Mouse (Mus musculus) CH12.LX (cell line): ENCODE measurements around the gene Dusp22. TPM values are rescaled to one million over a fixed set of nuclear protein-coding genes. Genes with fewer than 3 reads are reported as not detected.

Source experiments
- DNase-seq: peaks from one replicate; pipeline ENCODE4 v3.0.0-alpha.2; 2013; ENCODE audit errors: extremely low read depth
- H3K27ac ChIP-seq: 2 replicates; pipeline ENCODE4 v1.5.1; 2012; ENCODE audit warnings: low read depth, mild to moderate bottlenecking, control low read depth, moderate library complexity; ENCODE audit not compliant: insufficient read depth
- H3K27me3 ChIP-seq: replicated peaks from 2 replicates; pipeline ENCODE3; 2012; ENCODE audit warnings: inconsistent platforms
- H3K36me3 ChIP-seq, 2 experiments: replicated peaks in 1 of 2; 2 replicates each; pipeline versions ENCODE3 to v1.6.1; 2012; ENCODE audit warnings: inconsistent platforms in 1 of 2, low read length in 1 of 2, mild to moderate bottlenecking in 1 of 2, mixed read lengths in 1 of 2, moderate library complexity in 1 of 2; ENCODE audit not compliant: control insufficient read depth in 1 of 2, insufficient read depth in 1 of 2
- H3K4me1 ChIP-seq, 2 experiments: 2 replicates each; pipeline ENCODE4 v1.6.1; 2012; ENCODE audit warnings: inconsistent platforms in 1 of 2, moderate library complexity in 1 of 2; ENCODE audit not compliant: insufficient read depth in 2 of 2, control insufficient read depth in 1 of 2
- H3K4me2 ChIP-seq: 2 replicates; pipeline ENCODE4 v1.6.1; 2012; ENCODE audit warnings: low read depth, mild to moderate bottlenecking, control low read depth; ENCODE audit not compliant: poor library complexity, insufficient read depth, severe bottlenecking
- H3K4me3 ChIP-seq, 3 experiments: fragments of 150-350 bp in 1 of 3; sonication (generic) in 1 of 3; replicated peaks in 1 of 3; 2 replicates each; pipeline versions ENCODE3 to v1.5.1; 2011 to 2012; ENCODE audit warnings: low read depth in 2 of 3, low read length in 2 of 3, mild to moderate bottlenecking in 2 of 3, moderate library complexity in 2 of 3, control low read depth in 1 of 3, improper control_type of control experiment in 1 of 3, inconsistent platforms in 1 of 3, mixed read lengths in 1 of 3; ENCODE audit not compliant: poor library complexity in 1 of 3
- H3K79me2 ChIP-seq: replicated peaks from 2 replicates; pipeline ENCODE4 v1.6.1; 2012; ENCODE audit warnings: mild to moderate bottlenecking, moderate library complexity; ENCODE audit not compliant: control insufficient read depth, poor library complexity, insufficient read depth, severe bottlenecking; ENCODE audit errors: extremely low read depth
- H3K9ac ChIP-seq: 2 replicates; pipeline ENCODE4 v1.6.1; 2012; ENCODE audit warnings: low read depth, mild to moderate bottlenecking, control low read depth, moderate library complexity; ENCODE audit not compliant: insufficient read depth
- H3K9me3 ChIP-seq: replicated peaks from 2 replicates; pipeline ENCODE3; 2012; ENCODE audit warnings: low read length, inconsistent platforms, mixed read lengths
- BHLHE40 ChIP-seq: IDR thresholded peaks from 2 replicates; pipeline ENCODE4 v1.6.1; 2011; ENCODE audit warnings: mild to moderate bottlenecking, low read depth, low read length, improper control_type of control experiment
- CHD1 ChIP-seq: IDR thresholded peaks from 2 replicates; pipeline ENCODE4 v1.6.1; 2012; ENCODE audit warnings: low read depth, low read length, improper control_type of control experiment, inconsistent platforms
- CHD2 ChIP-seq: IDR thresholded peaks from 2 replicates; pipeline ENCODE4 v1.6.1; 2011; ENCODE audit warnings: low read length, improper control_type of control experiment
- CTCF ChIP-seq, 2 experiments: IDR thresholded peaks in 1 of 2; conservative IDR thresholded peaks in 1 of 2; 2 replicates each; pipeline ENCODE4 v1.5.1; 2011 to 2012; ENCODE audit warnings: low read depth in 2 of 2, low read length in 2 of 2, improper control_type of control experiment in 1 of 2, inconsistent platforms in 1 of 2, mild to moderate bottlenecking in 1 of 2, moderate library complexity in 1 of 2
- E2F4 ChIP-seq: IDR thresholded peaks from 2 replicates; pipeline ENCODE4 v1.6.1; 2011; ENCODE audit warnings: low read depth, low read length, improper control_type of control experiment; ENCODE audit not compliant: insufficient replicate concordance
- EP300 ChIP-seq: IDR thresholded peaks from 2 replicates; pipeline ENCODE4 v1.6.1; 2011; ENCODE audit warnings: low read length, improper control_type of control experiment
- ETS1 ChIP-seq: conservative IDR thresholded peaks from 2 replicates; pipeline ENCODE4 v1.6.1; 2012; ENCODE audit warnings: low read depth, mild to moderate bottlenecking, inconsistent platforms, low read length, improper control_type of control experiment, moderate library complexity
- GABPA ChIP-seq: IDR thresholded peaks from 2 replicates; pipeline ENCODE4 v1.6.1; 2012; ENCODE audit warnings: low read depth, low read length, improper control_type of control experiment, inconsistent platforms; ENCODE audit not compliant: insufficient replicate concordance
- HCFC1 ChIP-seq: IDR thresholded peaks from 2 replicates; pipeline ENCODE4 v1.6.1; 2012; ENCODE audit warnings: low read depth, mild to moderate bottlenecking, inconsistent platforms, low read length, improper control_type of control experiment
- IRF4 ChIP-seq: IDR thresholded peaks from 2 replicates; pipeline ENCODE4 v1.6.1; 2014; ENCODE audit warnings: low read depth, mild to moderate bottlenecking, inconsistent platforms, low read length, improper control_type of control experiment
- JUN ChIP-seq: IDR thresholded peaks from 2 replicates; pipeline ENCODE4 v1.6.1; 2011; ENCODE audit warnings: low read depth, mild to moderate bottlenecking, low read length, improper control_type of control experiment, moderate library complexity; ENCODE audit not compliant: insufficient read depth
- JUND ChIP-seq: conservative IDR thresholded peaks from 2 replicates; pipeline ENCODE4 v1.6.1; 2011; ENCODE audit warnings: low read depth, low read length, improper control_type of control experiment
- KAT2A ChIP-seq: IDR thresholded peaks from 2 replicates; pipeline ENCODE4 v1.6.1; 2012; ENCODE audit warnings: low read length, improper control_type of control experiment, inconsistent platforms; ENCODE audit not compliant: insufficient replicate concordance
- MAFK ChIP-seq: IDR thresholded peaks from 2 replicates; pipeline ENCODE4 v1.6.1; 2011; ENCODE audit warnings: low read length, improper control_type of control experiment; ENCODE audit not compliant: insufficient replicate concordance
- MAX ChIP-seq: IDR thresholded peaks from 2 replicates; pipeline ENCODE4 v1.6.1; 2011; ENCODE audit warnings: low read length, improper control_type of control experiment
- MAZ ChIP-seq: IDR thresholded peaks from 2 replicates; pipeline ENCODE4 v1.6.1; 2012; ENCODE audit warnings: low read depth, mild to moderate bottlenecking, inconsistent platforms, low read length, improper control_type of control experiment, moderate library complexity
- MXI1 ChIP-seq: IDR thresholded peaks from 2 replicates; pipeline ENCODE4 v1.6.1; 2011; ENCODE audit warnings: mild to moderate bottlenecking, low read depth, low read length, improper control_type of control experiment
- MYC ChIP-seq: IDR thresholded peaks from 2 replicates; pipeline ENCODE4 v1.6.1; 2011; ENCODE audit warnings: low read depth, mild to moderate bottlenecking, improper control_type of control experiment, low read length
- NELFE ChIP-seq: IDR thresholded peaks from 2 replicates; pipeline ENCODE4 v1.6.1; 2011; ENCODE audit warnings: low read depth, low read length, improper control_type of control experiment
- NRF1 ChIP-seq: IDR thresholded peaks from 2 replicates; pipeline ENCODE4 v1.6.1; 2014; ENCODE audit warnings: low read depth, mild to moderate bottlenecking, inconsistent platforms, low read length, improper control_type of control experiment, moderate library complexity
- PAX5 ChIP-seq: IDR thresholded peaks from 2 replicates; pipeline ENCODE4 v1.6.1; 2012; ENCODE audit warnings: low read length, inconsistent platforms, mixed read lengths
- POLR2A ChIP-seq: IDR thresholded peaks from 2 replicates; pipeline ENCODE4 v1.6.1; 2011; ENCODE audit warnings: low read depth, mild to moderate bottlenecking, improper control_type of control experiment, low read length
- POLR2AphosphoS2 ChIP-seq: IDR thresholded peaks from 2 replicates; pipeline ENCODE4 v1.6.1; 2011; ENCODE audit warnings: low read depth, low read length, improper control_type of control experiment
- RCOR1 ChIP-seq: conservative IDR thresholded peaks from 2 replicates; pipeline ENCODE4 v1.6.1; 2012; ENCODE audit warnings: low read depth, mild to moderate bottlenecking, inconsistent platforms, low read length, improper control_type of control experiment
- SIN3A ChIP-seq: IDR thresholded peaks from 2 replicates; pipeline ENCODE4 v1.6.1; 2012; ENCODE audit warnings: low read length, improper control_type of control experiment, inconsistent platforms
- SMC3 ChIP-seq: IDR thresholded peaks from 2 replicates; pipeline ENCODE4 v1.6.1; 2011; ENCODE audit warnings: low read depth, low read length, improper control_type of control experiment
- TCF12 ChIP-seq: IDR thresholded peaks from 2 replicates; pipeline ENCODE4 v1.6.1; 2014; ENCODE audit warnings: low read depth, mild to moderate bottlenecking, inconsistent platforms, low read length, improper control_type of control experiment
- UBTF ChIP-seq: IDR thresholded peaks from 2 replicates; pipeline ENCODE4 v1.6.1; 2012; ENCODE audit warnings: low read depth, mild to moderate bottlenecking, inconsistent platforms, low read length, improper control_type of control experiment, moderate library complexity
- USF2 ChIP-seq: conservative IDR thresholded peaks from 2 replicates; pipeline ENCODE4 v1.6.1; 2011; ENCODE audit warnings: low read depth, low read length, improper control_type of control experiment
- ZC3H11A ChIP-seq: IDR thresholded peaks from 2 replicates; pipeline ENCODE4 v1.6.1; 2012; ENCODE audit warnings: low read depth, mild to moderate bottlenecking, inconsistent platforms, low read length, improper control_type of control experiment
- ZKSCAN1 ChIP-seq: IDR thresholded peaks from 2 replicates; pipeline ENCODE4 v1.6.1; 2012; ENCODE audit warnings: low read depth, inconsistent platforms, low read length, improper control_type of control experiment, borderline replicate concordance
- ZMIZ1 ChIP-seq: IDR thresholded peaks from 2 replicates; pipeline ENCODE4 v1.6.1; 2012; ENCODE audit warnings: low read depth, mild to moderate bottlenecking, inconsistent platforms, low read length, improper control_type of control experiment
- ZNF384 ChIP-seq: IDR thresholded peaks from 2 replicates; pipeline ENCODE4 v1.6.1; 2012; ENCODE audit warnings: low read depth, low read length, improper control_type of control experiment, inconsistent platforms
- dilution Hi-C: fragments of 300-500 bp; cut with MboI; formaldehyde crosslinking; loops from 2 replicates; pipeline ENCODE4 v1.14.3; 2020; ENCODE audit warnings: low sequenced_read_pairs; ENCODE audit not compliant: extremely low pct_unique_long_range_greater_than_20kb, extremely low pct_ligation_motif_present
- in situ Hi-C: fragments of 300-500 bp; cut with MboI; formaldehyde crosslinking; loops from 3 replicates; pipeline ENCODE4 v1.14.3; 2019; ENCODE audit warnings: low sequenced_read_pairs, low pct_ligation_motif_present, low pct_unique_long_range_greater_than_20kb, mixed read lengths
- polyA plus RNA-seq: library from polyadenylated mRNA; unstranded; fragments of >175 nt; gene quantifications from 2 replicates; pipeline ENCODE4 v1.2.1, GENCODE M21; 2012; ENCODE audit warnings: low read depth; ENCODE audit not compliant: insufficient read length
- total RNA-seq, 2 experiments: library from RNA; depleted of rRNA; stranded (reverse); fragments of 300-350 nt in 1 of 2; fragments of >200 nt in 1 of 2; gene quantifications; 2 replicates each; pipeline ENCODE4 v1.2.3; 2012 to 2014

Gene Dusp22
- total and polyA plus RNA-seq, 3 experiments = 18.0 to 28.7 (median 22.5) TPM

GRCm38 (mm10) chr13:30730104-30730793 lies 70.5 kb downstream of the Dusp22 start (continued):
- no peak; the same call in 1 of the 2 replicates for TF ChIP-seq MXI1
- no peak for TF ChIP-seq RCOR1
- no peak for TF ChIP-seq CHD1
- TF ChIP-seq ZC3H11A = no peak
- peak; percentile 99 for TF ChIP-seq BHLHE40
- peak; percentile 78 for TF ChIP-seq USF2
- TF ChIP-seq HCFC1 = no peak
- TF ChIP-seq, all 38 proteins: peak for 15

GRCm38 (mm10) chr13:30732709-30733445 lies 73.1 kb downstream of the Dusp22 start:
- no peaks in the 10 kb centered on the region for H3K36me3 ChIP-seq
- no peak overlapping the region for H3K4me3 ChIP-seq
- dilution Hi-C loops = no loop called here
- in situ Hi-C loops = no loop called here
- no peak overlapping the region for H3K9ac ChIP-seq
- H3K9me3 ChIP-seq = peaks cover 7% of the 10 kb centered on the region
- H3K79me2 ChIP-seq = no peaks in the 10 kb centered on the region
- H3K27ac ChIP-seq = peak overlapping the region; percentile 26; the same call in 1 of the 2 replicates
- DNase-seq = no peak
- H3K4me1 ChIP-seq = peaks cover 27 to 74% of the 10 kb centered on the region in 2 experiments
- H3K4me2 ChIP-seq = no peak overlapping the region
- no peaks in the 10 kb centered on the region for H3K27me3 ChIP-seq
- TF ChIP-seq E2F4 (no peak), MXI1 (no peak), MAFK (no peak), USF2 (no peak), CHD1 (no peak), NELFE (no peak), MAZ (no peak), ZMIZ1 (no peak), GABPA (no peak), MYC (no peak), UBTF (no peak), SIN3A (no peak), KAT2A (no peak), CHD2 (no peak), POLR2AphosphoS2 (no peak), ZNF384 (no peak), CTCF (conservative IDR thresholded peaks at IDR 0.05 in 1 of 2, IDR thresholded peaks at IDR 0.05 in 1 of 2; ENCODE audit: low read depth in 2 of 2, low read length in 2 of 2) (no peak), BHLHE40 (peak; percentile 31), PAX5 (no peak), TCF12 (no peak), NRF1 (no peak), JUND (peak; percentile 85), IRF4 (peak; percentile 74), RCOR1 (no peak), MAX (no peak), ETS1 (no peak), SMC3 (no peak), EP300 (no peak; the same call in 1 of the 2 replicates), JUN (peak; percentile 10; the same call in 1 of the 2 replicates), ZKSCAN1 (no peak), POLR2A (no peak), ZC3H11A (no peak)
- TF ChIP-seq, all 38 proteins: peak for 4
